Mouse (Mus musculus): ENCODE results near the gene Dmd. TPM values are rescaled to one million over a fixed set of nuclear protein-coding genes. Genes with fewer than 3 reads are reported as not detected.

Gene Dmd
- polyA plus RNA-seq, 1 experiment = 16.7 TPM

DNA sequence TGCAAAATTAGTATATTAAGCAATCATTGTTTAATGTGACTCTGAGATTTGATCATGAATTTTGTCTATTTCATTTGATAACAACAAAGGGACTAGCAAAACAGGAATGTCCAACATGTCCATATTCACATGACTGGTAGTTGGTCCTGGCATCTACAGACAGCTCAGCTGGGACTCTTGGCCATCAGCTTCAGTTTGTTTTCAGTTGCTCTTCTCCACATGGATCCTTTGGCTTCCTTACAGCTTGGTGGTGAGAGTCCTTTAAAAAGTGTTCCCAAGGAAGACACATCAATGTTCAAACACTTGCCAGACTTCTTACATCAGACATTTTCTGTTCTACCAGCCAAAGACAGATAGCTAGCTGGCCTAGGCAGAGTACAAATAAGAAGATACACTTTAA, 1381.9 kb downstream of the Dmd start:
- H3K4me1 ChIP-seq (ENCODE audit: control insufficient read depth, insufficient read depth, low read length) = no peaks in the 10 kb centered on the region
- no peak for TF ChIP-seq POLR2A (IDR thresholded peaks at IDR 0.05; ENCODE audit: low read depth, low read length)
- TF ChIP-seq CTCF (IDR thresholded peaks at IDR 0.05; ENCODE audit: borderline replicate concordance, insufficient read depth, low read length) = no peak
- no peak overlapping the region for H3K27ac ChIP-seq (ENCODE audit: insufficient read depth, low read length)
- H3K4me3 ChIP-seq (ENCODE audit: insufficient read depth, low read length) = no peak overlapping the region

DNA sequence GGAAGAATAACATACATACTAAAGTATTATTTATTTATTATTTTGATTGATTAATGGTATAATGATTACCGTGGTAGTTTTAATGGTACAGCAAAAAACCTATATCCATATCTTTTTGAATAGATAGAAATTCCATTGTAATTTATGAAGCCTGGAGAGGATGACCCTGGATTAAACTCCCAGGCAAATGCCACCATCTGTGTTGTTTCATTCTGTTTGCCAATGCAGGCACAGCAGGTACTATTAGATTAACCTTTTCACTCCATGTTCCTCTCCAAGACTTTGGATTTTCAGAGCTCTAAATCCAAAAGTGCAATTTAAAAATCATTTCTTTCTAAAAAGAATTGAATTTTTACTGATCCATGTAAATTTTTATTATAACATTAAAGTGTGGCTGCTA, 1383.5 kb downstream of the Dmd start:
- H3K4me1 ChIP-seq (ENCODE audit: control insufficient read depth, insufficient read depth, low read length) = no peaks in the 10 kb centered on the region
- H3K4me3 ChIP-seq (ENCODE audit: insufficient read depth, low read length) = no peak overlapping the region
- TF ChIP-seq POLR2A (IDR thresholded peaks at IDR 0.05; ENCODE audit: low read depth, low read length) (no peak), CTCF (IDR thresholded peaks at IDR 0.05; ENCODE audit: borderline replicate concordance, insufficient read depth, low read length) (no peak)
- no peak overlapping the region for H3K27ac ChIP-seq (ENCODE audit: insufficient read depth, low read length)

DNA sequence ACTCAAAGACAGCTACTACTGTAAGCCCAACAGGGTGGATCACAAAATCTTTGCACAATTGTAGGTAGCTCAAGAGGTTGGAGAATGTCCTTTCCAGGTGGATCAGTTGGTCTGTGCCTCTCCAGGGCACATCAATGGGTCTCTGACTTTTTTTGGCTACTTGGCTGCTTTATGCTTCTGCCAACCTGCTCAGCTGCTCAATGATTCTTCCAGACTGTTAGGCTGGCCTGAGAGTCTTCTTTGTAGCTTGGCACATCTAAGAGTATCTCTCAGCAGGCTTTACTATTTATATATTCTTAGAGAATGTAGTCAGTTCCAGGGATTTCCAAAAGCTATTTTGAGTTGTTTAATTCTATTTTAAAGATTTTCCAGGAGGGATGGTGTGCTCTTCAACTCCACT, 1416.3 kb downstream of the Dmd start:
- no peak overlapping the region for H3K27ac ChIP-seq (ENCODE audit: insufficient read depth, low read length)
- no peak for TF ChIP-seq POLR2A (IDR thresholded peaks at IDR 0.05; ENCODE audit: low read depth, low read length)
- no peak overlapping the region for H3K4me3 ChIP-seq (ENCODE audit: insufficient read depth, low read length)
- H3K4me1 ChIP-seq (ENCODE audit: control insufficient read depth, insufficient read depth, low read length) = no peaks in the 10 kb centered on the region

DNA sequence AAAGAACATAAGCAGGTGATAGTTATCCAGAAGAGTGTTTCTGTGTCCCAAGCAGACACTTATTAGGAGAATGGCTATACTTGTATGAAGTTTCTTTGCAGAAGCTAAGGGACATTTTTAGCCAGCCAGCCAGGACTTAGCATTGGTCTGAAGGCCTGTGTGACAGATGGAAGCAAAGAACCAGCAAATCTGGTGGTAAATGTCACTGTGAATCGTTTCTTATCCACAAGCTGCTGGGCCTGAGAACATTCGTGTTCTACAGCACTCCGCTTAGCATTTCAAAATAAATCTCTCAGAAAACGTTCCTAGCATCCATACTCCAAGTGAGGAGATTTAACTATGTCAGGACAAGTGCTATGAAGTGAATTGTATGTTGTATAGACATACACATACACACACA, 1486.9 kb downstream of the Dmd start:
- no peak overlapping the region for H3K27ac ChIP-seq (ENCODE audit: insufficient read depth, low read length)
- H3K4me3 ChIP-seq (ENCODE audit: insufficient read depth, low read length) = no peak overlapping the region
- no peaks in the 10 kb centered on the region for H3K4me1 ChIP-seq (ENCODE audit: control insufficient read depth, insufficient read depth, low read length)
- TF ChIP-seq CTCF (IDR thresholded peaks at IDR 0.05; ENCODE audit: borderline replicate concordance, insufficient read depth, low read length) = no peak
- no peak for TF ChIP-seq POLR2A (IDR thresholded peaks at IDR 0.05; ENCODE audit: low read depth, low read length)

DNA sequence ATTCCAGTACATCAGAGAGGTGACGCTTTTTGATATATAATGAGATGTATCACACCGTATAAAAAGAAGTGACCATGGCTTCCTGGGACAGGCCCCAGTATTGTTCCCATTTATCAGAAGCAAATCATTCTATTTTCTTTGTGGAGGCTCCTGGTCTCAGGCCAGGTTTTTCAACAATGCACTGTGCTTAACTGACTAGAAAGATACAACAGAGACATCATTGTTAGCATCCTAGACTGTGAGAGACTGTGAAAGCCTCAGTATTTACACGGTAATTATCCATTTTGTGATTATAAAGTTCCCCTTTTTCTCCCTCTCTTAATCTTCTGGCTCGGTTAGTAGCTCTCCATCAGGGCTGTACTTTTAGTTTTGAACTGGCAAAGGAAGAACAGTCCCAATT, 1487.9 kb downstream of the Dmd start:
- Histone ChIP-seq H3K4me1 (ENCODE audit: control insufficient read depth, insufficient read depth, low read length) (no peaks in the 10 kb centered on the region), H3K27ac (ENCODE audit: insufficient read depth, low read length) (no peak overlapping the region), H3K4me3 (ENCODE audit: insufficient read depth, low read length) (no peak overlapping the region)
- no peak for TF ChIP-seq CTCF (IDR thresholded peaks at IDR 0.05; ENCODE audit: borderline replicate concordance, insufficient read depth, low read length)
- no peak for TF ChIP-seq POLR2A (IDR thresholded peaks at IDR 0.05; ENCODE audit: low read depth, low read length)

DNA sequence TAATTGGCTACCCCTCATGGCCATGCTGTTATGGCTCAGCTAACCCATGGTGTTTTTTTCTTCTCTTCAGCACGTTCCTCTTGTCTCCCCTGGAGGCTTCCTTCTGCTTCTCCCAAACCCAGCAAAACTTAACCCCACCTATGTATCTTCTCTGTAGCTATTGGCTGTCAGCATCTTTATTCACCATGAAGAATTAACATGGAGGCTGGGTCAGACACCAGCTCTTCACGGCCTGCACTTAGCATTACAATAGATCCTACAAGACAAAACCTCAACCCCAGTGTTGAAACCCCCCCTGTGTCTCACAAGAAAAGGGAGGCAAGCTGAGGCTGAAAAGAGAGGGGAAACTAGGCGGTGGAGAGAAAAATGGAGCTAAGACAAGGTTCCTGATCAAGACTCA, 1494.3 kb downstream of the Dmd start:
- Histone ChIP-seq H3K4me1 (ENCODE audit: control insufficient read depth, insufficient read depth, low read length) (no peaks in the 10 kb centered on the region), H3K4me3 (ENCODE audit: insufficient read depth, low read length) (no peak overlapping the region), H3K27ac (ENCODE audit: insufficient read depth, low read length) (no peak overlapping the region)
- no peak for TF ChIP-seq CTCF (IDR thresholded peaks at IDR 0.05; ENCODE audit: borderline replicate concordance, insufficient read depth, low read length)
- TF ChIP-seq POLR2A (IDR thresholded peaks at IDR 0.05; ENCODE audit: low read depth, low read length) = no peak

DNA sequence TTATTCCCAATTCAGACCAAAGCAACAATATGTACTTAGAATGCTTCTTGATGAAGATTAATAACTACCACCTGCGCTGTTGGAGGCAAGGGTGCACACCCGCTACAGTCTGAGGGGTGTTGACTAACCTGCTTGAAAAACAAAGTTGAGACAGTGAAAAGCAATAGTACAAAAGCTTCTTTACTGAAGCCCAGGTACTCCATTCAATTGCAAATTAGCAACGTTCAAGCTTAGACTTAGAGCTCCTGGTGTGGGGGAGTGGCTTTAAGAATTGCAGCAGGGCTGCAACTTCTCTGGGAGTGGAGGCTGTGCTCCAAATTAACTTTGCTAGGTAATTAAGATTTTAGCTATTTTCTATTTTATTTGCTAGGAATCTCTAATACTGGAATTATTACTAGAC, 1495.3 kb downstream of the Dmd start:
- TF ChIP-seq CTCF (IDR thresholded peaks at IDR 0.05; ENCODE audit: borderline replicate concordance, insufficient read depth, low read length) (no peak), POLR2A (IDR thresholded peaks at IDR 0.05; ENCODE audit: low read depth, low read length) (no peak)
- no peak overlapping the region for H3K4me3 ChIP-seq (ENCODE audit: insufficient read depth, low read length)
- no peak overlapping the region for H3K27ac ChIP-seq (ENCODE audit: insufficient read depth, low read length)
- H3K4me1 ChIP-seq (ENCODE audit: control insufficient read depth, insufficient read depth, low read length) = no peaks in the 10 kb centered on the region

DNA sequence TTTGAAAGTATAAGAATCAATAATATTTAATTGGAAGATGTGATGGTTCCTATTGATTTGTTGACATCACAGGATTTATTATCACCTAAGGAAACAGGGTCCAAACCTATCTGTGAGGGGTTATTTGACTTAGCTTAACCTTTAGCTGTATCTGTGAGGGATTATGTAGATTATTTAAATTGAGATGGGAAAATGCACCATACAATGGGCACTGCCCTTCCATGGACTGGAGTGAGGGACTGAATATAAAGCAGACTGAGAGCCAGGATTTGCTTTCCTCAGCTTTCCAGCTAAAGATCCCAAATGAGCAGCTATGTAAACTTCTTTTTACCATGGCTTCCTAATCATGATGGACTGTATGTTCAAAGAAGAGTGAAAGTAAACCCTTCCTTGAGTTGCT, 1496.0 kb downstream of the Dmd start:
- Histone ChIP-seq H3K4me1 (ENCODE audit: control insufficient read depth, insufficient read depth, low read length) (no peaks in the 10 kb centered on the region), H3K27ac (ENCODE audit: insufficient read depth, low read length) (no peak overlapping the region), H3K4me3 (ENCODE audit: insufficient read depth, low read length) (no peak overlapping the region)
- TF ChIP-seq POLR2A (IDR thresholded peaks at IDR 0.05; ENCODE audit: low read depth, low read length) (no peak), CTCF (IDR thresholded peaks at IDR 0.05; ENCODE audit: borderline replicate concordance, insufficient read depth, low read length) (no peak)

DNA sequence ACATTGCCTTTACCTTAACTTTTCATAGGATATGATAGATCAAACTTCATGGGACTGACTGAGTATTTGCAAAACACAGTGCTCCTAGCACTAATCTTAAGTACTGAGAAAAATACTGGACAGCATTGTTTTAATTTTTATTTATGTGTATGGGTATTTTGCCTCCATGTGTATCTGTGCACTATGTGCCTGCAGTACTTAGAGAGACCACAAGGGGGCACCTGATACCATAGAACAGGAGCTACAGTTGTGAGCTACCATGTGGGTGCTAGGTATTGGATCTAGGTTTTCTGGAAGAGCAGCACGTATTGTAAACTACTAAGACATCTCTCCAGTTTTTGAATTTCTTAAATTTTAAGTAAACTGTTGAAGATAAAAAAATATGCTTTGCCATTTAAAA, 1505.8 kb downstream of the Dmd start:
- TF ChIP-seq CTCF (IDR thresholded peaks at IDR 0.05; ENCODE audit: borderline replicate concordance, insufficient read depth, low read length) (no peak), POLR2A (IDR thresholded peaks at IDR 0.05; ENCODE audit: low read depth, low read length) (no peak)
- no peak overlapping the region for H3K27ac ChIP-seq (ENCODE audit: insufficient read depth, low read length)
- H3K4me1 ChIP-seq (ENCODE audit: control insufficient read depth, insufficient read depth, low read length) = no peaks in the 10 kb centered on the region
- no peak overlapping the region for H3K4me3 ChIP-seq (ENCODE audit: insufficient read depth, low read length)

DNA sequence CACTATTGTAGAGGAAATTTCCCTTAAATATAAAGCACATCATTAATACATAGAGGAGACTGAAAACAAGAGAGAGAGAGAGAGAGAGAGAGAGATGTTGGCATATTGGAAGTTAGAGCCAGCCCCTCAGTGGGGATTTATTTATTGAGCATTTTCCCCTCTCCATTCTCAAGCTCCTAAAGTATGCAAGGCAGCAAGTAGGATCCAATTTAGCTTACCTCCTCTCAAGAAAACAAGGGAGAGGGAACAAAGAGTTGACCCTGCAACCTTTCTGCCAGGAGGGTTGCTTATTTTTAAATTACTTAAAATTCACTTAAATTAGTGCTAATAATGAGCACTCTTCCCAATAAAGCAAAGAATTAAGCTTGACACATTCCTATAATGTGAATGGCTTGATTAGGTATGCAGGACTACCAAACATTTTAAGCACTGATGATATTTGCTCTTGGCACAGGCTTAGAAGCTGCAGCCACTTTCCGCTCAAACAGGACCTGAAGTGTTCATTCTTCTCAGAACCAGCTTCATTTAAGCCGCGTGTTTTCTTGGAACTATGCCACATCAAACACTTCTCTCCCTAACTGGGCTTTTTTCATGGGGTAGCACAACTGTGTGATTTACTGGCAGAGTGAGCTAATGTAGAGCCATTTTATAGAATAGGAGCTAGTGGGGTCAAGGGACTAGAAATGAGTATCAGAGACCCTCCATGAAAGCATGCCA, 1566.1 kb downstream of the Dmd start:
- TF ChIP-seq POLR2A (IDR thresholded peaks at IDR 0.05; ENCODE audit: low read depth, low read length) = no peak
- no peak for TF ChIP-seq CTCF (IDR thresholded peaks at IDR 0.05; ENCODE audit: borderline replicate concordance, insufficient read depth, low read length)
- Histone ChIP-seq H3K4me1 (ENCODE audit: control insufficient read depth, insufficient read depth, low read length) (no peaks in the 10 kb centered on the region), H3K27ac (ENCODE audit: insufficient read depth, low read length) (no peak overlapping the region), H3K4me3 (ENCODE audit: insufficient read depth, low read length) (no peak overlapping the region)

DNA sequence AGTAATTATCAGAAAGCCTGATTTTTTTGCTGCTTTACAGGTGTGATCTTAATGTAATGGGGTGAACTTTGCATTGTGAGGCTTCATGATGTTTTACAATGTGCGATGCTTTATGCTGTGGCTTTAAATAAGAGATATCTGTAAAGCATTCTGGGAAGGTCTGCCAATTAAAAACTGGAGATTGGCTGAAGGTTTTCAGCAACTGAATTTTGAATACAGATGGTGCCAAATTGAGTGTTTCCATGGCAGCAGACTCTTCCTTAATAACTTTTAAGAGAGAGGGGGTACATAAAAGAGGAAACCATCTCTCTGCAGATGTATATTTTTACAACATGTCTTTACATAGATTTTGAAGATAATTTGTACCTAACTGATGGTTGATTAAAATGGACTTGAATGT, 1603.3 kb downstream of the Dmd start:
- Histone ChIP-seq H3K4me1 (ENCODE audit: control insufficient read depth, insufficient read depth, low read length) (no peaks in the 10 kb centered on the region), H3K27ac (ENCODE audit: insufficient read depth, low read length) (no peak overlapping the region), H3K4me3 (ENCODE audit: insufficient read depth, low read length) (no peak overlapping the region)
- no peak for TF ChIP-seq CTCF (IDR thresholded peaks at IDR 0.05; ENCODE audit: borderline replicate concordance, insufficient read depth, low read length)
- no peak for TF ChIP-seq POLR2A (IDR thresholded peaks at IDR 0.05; ENCODE audit: low read depth, low read length)
